In the genomic region with DNA sequence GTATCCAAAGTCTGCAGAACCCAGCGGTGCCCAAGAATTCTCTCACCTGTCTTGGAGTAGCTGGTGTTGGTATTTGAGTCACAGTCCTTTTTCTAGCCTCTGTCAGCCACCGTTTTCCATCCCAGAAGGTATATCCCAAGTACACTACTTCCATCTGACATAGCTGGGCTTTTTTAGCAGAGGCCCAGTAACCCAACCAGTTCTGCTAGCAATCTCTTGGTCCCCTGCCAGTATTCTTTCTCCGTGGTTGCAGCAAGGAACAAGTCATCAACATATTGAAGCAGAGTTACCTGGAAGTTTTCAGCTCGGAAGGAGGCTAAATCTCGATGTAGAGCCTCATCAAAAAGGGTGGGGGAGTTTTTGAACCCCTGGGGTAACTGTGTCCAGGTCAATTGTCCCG, we compare ENCODE assay signal across 8 mouse cellular contexts.
DNase-seq lines count a peak whose midpoint lies in the region; ATAC-seq and TF ChIP-seq lines count a peak whose summit lies in the region.
"Not testable (repeated sequence)": the region's sequence is repeated elsewhere in the genome, so short reads cannot be mapped to it uniquely, and the experiment has no call there.

No protein-coding gene starts in this region.

- not testable (repeated sequence) for H3K9ac ChIP-seq in embryonic facial prominence, embryonic 14.5 days (ENCODE audit: low read depth, low read length); limb, embryonic 14.5 days (ENCODE audit: low read depth, low read length, severe bottlenecking); lung, postnatal 0 days (replicated peaks; ENCODE audit: low read depth); midbrain, embryonic 11.5 days (ENCODE audit: low read length); stomach, postnatal 0 days (ENCODE audit: low read length)

- ATAC-seq in embryonic facial prominence, embryonic 14.5 days (ENCODE audit: low read depth); limb, embryonic 14.5 days (ENCODE audit: low FRiP score, low read depth); lung, postnatal 0 days; midbrain, embryonic 11.5 days (ENCODE audit: low FRiP score); stomach, postnatal 0 days (ENCODE audit: low FRiP score, low TSS enrichment): not testable (repeated sequence)

- TF ChIP-seq CTCF in lung, postnatal 0 days (IDR thresholded peaks at IDR 0.05); stomach, postnatal 0 days (IDR thresholded peaks at IDR 0.05; ENCODE audit: low read depth): not testable (repeated sequence)

- not testable (repeated sequence) for H3K4me1 ChIP-seq in embryonic facial prominence, embryonic 14.5 days (ENCODE audit: control insufficient read depth, insufficient read depth, low read length); limb, embryonic 14.5 days (ENCODE audit: control insufficient read depth, insufficient read depth, low read length); lung, postnatal 0 days (ENCODE audit: insufficient read depth, low read depth, low read length); midbrain, embryonic 11.5 days (ENCODE audit: control insufficient read depth, insufficient read depth, low read length); stomach, postnatal 0 days (replicated peaks; ENCODE audit: control insufficient read depth, insufficient read depth)

- H3K27ac ChIP-seq in embryonic facial prominence, embryonic 14.5 days (replicated peaks; ENCODE audit: low read depth, low read length); limb, embryonic 14.5 days (replicated peaks; ENCODE audit: low read depth, low read length); lung, postnatal 0 days (ENCODE audit: low read length); midbrain, embryonic 11.5 days (ENCODE audit: low read depth, low read length); stomach, postnatal 0 days (replicated peaks): not testable (repeated sequence)

- TF ChIP-seq EP300 in lung, postnatal 0 days (IDR thresholded peaks at IDR 0.05); stomach, postnatal 0 days (optimal IDR thresholded peaks at IDR 0.05): not testable (repeated sequence)

- not testable (repeated sequence) for H3K4me3 ChIP-seq in embryonic facial prominence, embryonic 14.5 days (ENCODE audit: low read depth, low read length); limb, embryonic 14.5 days (replicated peaks; ENCODE audit: low read length); lung, postnatal 0 days (ENCODE audit: low read depth, low read length); midbrain, embryonic 11.5 days (ENCODE audit: low read depth, low read length); stomach, postnatal 0 days (ENCODE audit: low read depth, low read length)

- H3K9me3 ChIP-seq in embryonic facial prominence, embryonic 14.5 days (ENCODE audit: control insufficient read depth, low read length); limb, embryonic 14.5 days (ENCODE audit: control insufficient read depth, low read length); lung, postnatal 0 days (ENCODE audit: low read length); midbrain, embryonic 11.5 days (ENCODE audit: control insufficient read depth, low read length); stomach, postnatal 0 days (ENCODE audit: control insufficient read depth, low read length): not testable (repeated sequence)

- not testable (repeated sequence) for H3K36me3 ChIP-seq in embryonic facial prominence, embryonic 14.5 days (ENCODE audit: control insufficient read depth, insufficient read depth, low read length); limb, embryonic 14.5 days (ENCODE audit: control insufficient read depth, insufficient read depth, low read length); lung, postnatal 0 days (ENCODE audit: insufficient read depth, low read length); midbrain, embryonic 11.5 days (ENCODE audit: control insufficient read depth, insufficient read depth, low read length); stomach, postnatal 0 days (ENCODE audit: control insufficient read depth, insufficient read depth, low read length)

- 70% methylated on average over 6 of the region's 6 CpGs for WGBS in embryonic facial prominence, embryonic 14.5 days
- WGBS in limb, embryonic 14.5 days, result 57% methylated on average over 5 of the region's 6 CpGs
- 50% methylated on average over 5 of the region's 6 CpGs for WGBS in lung, postnatal 0 days
- WGBS in midbrain, embryonic 11.5 days, result 80% methylated on average over 5 of the region's 6 CpGs
- WGBS in stomach, postnatal 0 days, result 43% methylated on average over 5 of the region's 6 CpGs

- TF ChIP-seq POLR2A in limb, embryonic 14.5 days (IDR thresholded peaks at IDR 0.05; ENCODE audit: borderline replicate concordance, extremely low read depth, insufficient read depth, insufficient read length), result not testable (repeated sequence)

- H3K27me3 ChIP-seq in embryonic facial prominence, embryonic 14.5 days (replicated peaks; ENCODE audit: control insufficient read depth, insufficient read depth, low read length); limb, embryonic 14.5 days (ENCODE audit: control insufficient read depth, insufficient read depth, low read length); lung, postnatal 0 days (replicated peaks; ENCODE audit: insufficient read depth, low read length); midbrain, embryonic 11.5 days (ENCODE audit: control insufficient read depth, insufficient read depth, low read length); stomach, postnatal 0 days (ENCODE audit: control insufficient read depth, insufficient read depth, low read length): not testable (repeated sequence)

- peak; percentile 58 for DNase-seq in 3T3-L1 (ENCODE audit: low read depth, low spot score)
- peak; percentile 65 for DNase-seq in embryonic facial prominence, embryonic 14.5 days (ENCODE audit: low spot score)
- DNase-seq in gonadal fat pad, adult 2 months (ENCODE audit: low read depth), result peak; percentile 51
- DNase-seq in kidney, adult 9 months, result peak; percentile 39
- DNase-seq in limb, embryonic 14.5 days (ENCODE audit: low spot score), result peak; percentile 50
- peak; percentile 56 for DNase-seq in lung, postnatal 0 days (ENCODE audit: low spot score)
- DNase-seq in midbrain, embryonic 11.5 days (ENCODE audit: low spot score, missing footprints), result peak; percentile 62
- peak; percentile 40 for DNase-seq in stomach, postnatal 0 days (ENCODE audit: low spot score)

- not testable (repeated sequence) for H3K4me2 ChIP-seq in embryonic facial prominence, embryonic 14.5 days (ENCODE audit: low read depth, low read length); limb, embryonic 14.5 days (replicated peaks; ENCODE audit: low read depth, low read length, severe bottlenecking); lung, postnatal 0 days (replicated peaks; ENCODE audit: low read depth, low read length); midbrain, embryonic 11.5 days; stomach, postnatal 0 days (replicated peaks; ENCODE audit: low read depth)
